Mouse (Mus musculus) lung, embryonic 14.5 days (tissue): ENCODE data around the gene Grid1. TPM values are rescaled to one million over a fixed set of nuclear protein-coding genes. Genes with fewer than 3 reads are reported as not detected.

Source experiments
- ATAC-seq: fragments of 200-750 bp; cut with Nextera tagmentation; 2 replicates; pipeline ENCODE4 v1.8.0; 2017; ENCODE audit warnings: mild to moderate bottlenecking, moderate TSS enrichment, moderate library complexity; ENCODE audit not compliant: insufficient read depth
- DNase-seq: peaks from one replicate; pipeline ENCODE4 v3.0.0-alpha.2; 2015
- H3K27ac ChIP-seq: fragments of 300-500 bp; sonication (generic); 2 replicates; pipeline ENCODE4 v1.5.1; 2014; ENCODE audit warnings: low read depth, mild to moderate bottlenecking, moderate library complexity
- H3K27me3 ChIP-seq: fragments of 300-500 bp; sonication (generic); 2 replicates; pipeline ENCODE4 v1.6.1; 2014; ENCODE audit warnings: low read length, control low read depth; ENCODE audit not compliant: insufficient read depth
- H3K36me3 ChIP-seq: fragments of 300-500 bp; sonication (generic); 2 replicates; pipeline ENCODE4 v1.6.1; 2014; ENCODE audit warnings: control low read depth; ENCODE audit not compliant: insufficient read depth
- H3K4me1 ChIP-seq: fragments of 300-500 bp; sonication (generic); 2 replicates; pipeline ENCODE4 v1.6.1; 2014; ENCODE audit warnings: antibody characterized with exemption, control low read depth; ENCODE audit not compliant: insufficient read depth
- H3K4me2 ChIP-seq: fragments of 300-500 bp; sonication (generic); 2 replicates; pipeline ENCODE4 v1.6.1; 2014; ENCODE audit warnings: mild to moderate bottlenecking
- H3K4me3 ChIP-seq: fragments of 300-500 bp; sonication (generic); 2 replicates; pipeline ENCODE4 v1.5.1; 2014; ENCODE audit warnings: low read depth, low read length
- H3K9ac ChIP-seq: fragments of 300-500 bp; sonication (generic); 2 replicates; pipeline ENCODE4 v1.6.1; 2014
- H3K9me3 ChIP-seq: fragments of 300-500 bp; sonication (generic); 2 replicates; pipeline ENCODE4 v1.6.1; 2016; ENCODE audit warnings: low read depth, low read length, control low read depth
- CTCF ChIP-seq: IDR thresholded peaks from 2 replicates; pipeline ENCODE4 v1.5.1; 2016; ENCODE audit warnings: antibody characterized with exemption, low read depth
- WGBS: fragments of 180-500 bp; shearing (Covaris S2); extraction: QIAGEN DNeasy Blood & Tissue Kit; methylation state at CpG from one replicate; pipeline ENCODE4 v1.1.7; 2014; 5-methylcytosine and 5-hydroxymethylcytosine counted together
- polyA plus RNA-seq: library from polyadenylated mRNA; unstranded; fragments of >200 nt; fragmentation: Nextera tagmentation; extraction: Ambion mirVana; gene quantifications from 2 replicates; pipeline ENCODE4 v1.2.1, GENCODE M21; 2014

The Grid1 gene
- polyA plus RNA-seq, 1 experiment from 2014 or later, result 0.13 TPM

- no peaks in the 10 kb centered on the region for H3K36me3 ChIP-seq
- no peak overlapping the region for H3K27ac ChIP-seq
- H3K4me2 ChIP-seq, result no peak overlapping the region
- no peaks in the 10 kb centered on the region for H3K4me1 ChIP-seq
- no peaks in the 10 kb centered on the region for H3K9me3 ChIP-seq
- 76% methylated on average over 3 of the region's 3 CpGs for WGBS
- ATAC-seq, result no peak
- TF ChIP-seq CTCF, result no peak
- no peak overlapping the region for H3K4me3 ChIP-seq
- no peak for DNase-seq
- H3K9ac ChIP-seq, result no peak overlapping the region
- no peaks in the 10 kb centered on the region for H3K27me3 ChIP-seq
These were observed 584.5 kb downstream of the Grid1 start for GRCm38 (mm10) chr14:35404249-35404908.

DNA sequence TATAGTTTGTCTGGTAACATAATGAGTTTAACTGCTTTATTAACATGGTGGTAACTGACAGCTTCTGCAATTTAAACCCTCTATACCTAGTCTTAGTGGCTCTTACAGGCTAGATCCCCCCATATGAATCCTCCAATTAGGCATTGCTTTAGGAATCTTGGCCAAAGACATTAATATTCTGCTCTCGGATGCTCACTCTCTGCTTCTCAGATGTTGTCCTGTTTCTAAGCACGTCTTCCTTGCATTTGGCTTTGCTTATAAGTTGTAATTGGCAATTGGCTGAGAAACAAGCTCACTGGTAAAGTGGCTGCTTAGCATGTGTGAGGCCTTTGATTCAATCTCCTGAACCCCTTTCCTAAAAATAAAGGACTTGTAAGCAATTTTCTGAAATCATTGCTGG, 610.4 kb downstream of the Grid1 start:
- WGBS, result 65% methylated on average over 2 of the region's 2 CpGs
- no peak overlapping the region for H3K4me2 ChIP-seq
- no peaks in the 10 kb centered on the region for H3K27me3 ChIP-seq
- no peaks in the 10 kb centered on the region for H3K4me1 ChIP-seq
- no peak overlapping the region for H3K27ac ChIP-seq
- no peak for ATAC-seq
- H3K36me3 ChIP-seq, result no peaks in the 10 kb centered on the region
- no peak overlapping the region for H3K9ac ChIP-seq
- H3K4me3 ChIP-seq, result no peak overlapping the region
- DNase-seq, result no peak
- H3K9me3 ChIP-seq, result no peaks in the 10 kb centered on the region
- no peak for TF ChIP-seq CTCF

- no peak overlapping the region for H3K4me2 ChIP-seq
- no peak for TF ChIP-seq CTCF
- H3K9ac ChIP-seq, result no peak overlapping the region
- H3K27ac ChIP-seq, result no peak overlapping the region
- 82% methylated on average over 7 of the region's 7 CpGs for WGBS
- H3K9me3 ChIP-seq, result no peaks in the 10 kb centered on the region
- H3K27me3 ChIP-seq, result no peaks in the 10 kb centered on the region
- ATAC-seq (no peak), DNase-seq (no peak)
- no peak overlapping the region for H3K4me3 ChIP-seq
- H3K36me3 ChIP-seq, result no peaks in the 10 kb centered on the region
- no peaks in the 10 kb centered on the region for H3K4me1 ChIP-seq
These were observed 633.8 kb downstream of the Grid1 start for GRCm38 (mm10) chr14:35453702-35454101.

GRCm38 (mm10) chr14:35468254-35468653, 648.3 kb downstream of the Grid1 start:
- H3K9me3 ChIP-seq, result no peaks in the 10 kb centered on the region
- no peaks in the 10 kb centered on the region for H3K27me3 ChIP-seq
- no peak overlapping the region for H3K4me2 ChIP-seq
- DNase-seq, result no peak
- no peak for TF ChIP-seq CTCF
- 72% methylated on average over 6 of the region's 6 CpGs for WGBS
- H3K27ac ChIP-seq, result no peak overlapping the region
- no peak for ATAC-seq
- no peaks in the 10 kb centered on the region for H3K4me1 ChIP-seq
- H3K36me3 ChIP-seq, result no peaks in the 10 kb centered on the region
- no peak overlapping the region for H3K4me3 ChIP-seq
- H3K9ac ChIP-seq, result no peak overlapping the region

GRCm38 (mm10) chr14:35486017-35486416, 666.1 kb downstream of the Grid1 start:
- Histone ChIP-seq H3K4me2 (no peak overlapping the region), H3K9ac (no peak overlapping the region), H3K4me1 (no peaks in the 10 kb centered on the region), H3K4me3 (no peak overlapping the region), H3K27ac (no peak overlapping the region), H3K36me3 (no peaks in the 10 kb centered on the region), H3K9me3 (no peaks in the 10 kb centered on the region), H3K27me3 (no peaks in the 10 kb centered on the region)
- no peak for TF ChIP-seq CTCF
- ATAC-seq (no peak), DNase-seq (no peak)
- 60% methylated on average over 2 of the region's 2 CpGs for WGBS

DNA sequence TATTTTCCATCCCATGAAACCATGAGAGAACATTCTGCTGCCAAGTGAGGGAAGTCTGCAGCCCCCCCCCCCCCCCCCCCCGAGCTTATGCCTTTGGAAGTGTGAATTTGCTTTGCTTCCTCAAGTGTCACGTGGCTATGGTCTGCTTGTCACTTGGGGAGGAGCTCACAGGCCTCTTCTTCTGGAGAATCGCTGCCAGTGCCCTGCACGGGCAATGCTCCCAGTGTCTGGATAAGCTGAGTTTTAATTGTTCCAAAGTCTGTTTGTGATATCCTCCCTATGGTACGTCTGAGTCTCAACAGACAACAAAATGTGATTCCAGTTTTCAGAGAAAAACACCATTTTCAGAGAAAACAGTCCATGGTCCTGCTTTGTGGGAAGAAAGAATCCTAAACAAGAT, 682.4 kb downstream of the Grid1 start:
- WGBS, result 36% methylated on average over 4 of the region's 5 CpGs
- peak; percentile 1 for DNase-seq
- Histone ChIP-seq H3K4me3 (no peak overlapping the region), H3K4me1 (no peaks in the 10 kb centered on the region), H3K9me3 (no peaks in the 10 kb centered on the region), H3K9ac (no peak overlapping the region), H3K36me3 (no peaks in the 10 kb centered on the region), H3K27me3 (no peaks in the 10 kb centered on the region), H3K27ac (no peak overlapping the region), H3K4me2 (no peak overlapping the region)
- TF ChIP-seq CTCF, result no peak
- no peak for ATAC-seq

- no peaks in the 10 kb centered on the region for H3K4me1 ChIP-seq
- no peaks in the 10 kb centered on the region for H3K27me3 ChIP-seq
- no peak overlapping the region for H3K4me3 ChIP-seq
- H3K36me3 ChIP-seq, result no peaks in the 10 kb centered on the region
- no peak overlapping the region for H3K4me2 ChIP-seq
- no peaks in the 10 kb centered on the region for H3K9me3 ChIP-seq
- H3K9ac ChIP-seq, result no peak overlapping the region
- ATAC-seq (no peak), DNase-seq (no peak)
- TF ChIP-seq CTCF, result no peak
- no peak overlapping the region for H3K27ac ChIP-seq
These were observed 699.5 kb downstream of the Grid1 start for GRCm38 (mm10) chr14:35519402-35519801.

- no peak overlapping the region for H3K27ac ChIP-seq
- no peak overlapping the region for H3K4me2 ChIP-seq
- H3K36me3 ChIP-seq, result no peaks in the 10 kb centered on the region
- no peaks in the 10 kb centered on the region for H3K4me1 ChIP-seq
- ATAC-seq, result no peak
- no peak for DNase-seq
- H3K27me3 ChIP-seq, result no peaks in the 10 kb centered on the region
- H3K9ac ChIP-seq, result no peak overlapping the region
- H3K9me3 ChIP-seq, result no peaks in the 10 kb centered on the region
- no peak for TF ChIP-seq CTCF
- H3K4me3 ChIP-seq, result no peak overlapping the region
- WGBS, result 52% methylated on average over 3 of the region's 3 CpGs
These were observed 718.9 kb downstream of the Grid1 start for GRCm38 (mm10) chr14:35538835-35539234.
